Mouse (Mus musculus) mature B cell (primary cell): ENCODE data around the gene Hao2.

Experiments used
- in situ Hi-C: fragments of 300-500 bp; cut with MboI; formaldehyde crosslinking; loops from 2 replicates; pipeline ENCODE4 v1.14.3; 2019

The Hao2 gene

DNA sequence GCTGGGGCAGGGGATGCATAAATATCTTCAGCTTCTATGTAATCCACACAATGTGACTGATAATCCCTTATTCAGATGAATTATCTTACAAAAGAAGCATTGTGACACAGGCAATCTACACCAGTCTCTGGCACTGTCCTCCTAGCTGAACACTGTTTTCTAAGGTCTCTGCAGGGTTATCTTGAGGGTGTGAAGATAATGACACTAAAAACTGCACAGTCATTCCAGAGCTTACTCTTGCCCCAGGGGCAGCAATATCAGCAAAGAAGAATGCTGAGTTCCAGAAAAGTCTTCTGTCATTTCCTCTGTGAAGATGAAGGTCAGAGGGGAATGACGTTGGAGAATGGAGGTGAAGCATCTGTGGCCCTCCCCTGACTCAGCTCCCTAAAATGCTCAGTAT is 36.1 kb downstream of the Hao2 start:
- in situ Hi-C loops = no loop called here

DNA sequence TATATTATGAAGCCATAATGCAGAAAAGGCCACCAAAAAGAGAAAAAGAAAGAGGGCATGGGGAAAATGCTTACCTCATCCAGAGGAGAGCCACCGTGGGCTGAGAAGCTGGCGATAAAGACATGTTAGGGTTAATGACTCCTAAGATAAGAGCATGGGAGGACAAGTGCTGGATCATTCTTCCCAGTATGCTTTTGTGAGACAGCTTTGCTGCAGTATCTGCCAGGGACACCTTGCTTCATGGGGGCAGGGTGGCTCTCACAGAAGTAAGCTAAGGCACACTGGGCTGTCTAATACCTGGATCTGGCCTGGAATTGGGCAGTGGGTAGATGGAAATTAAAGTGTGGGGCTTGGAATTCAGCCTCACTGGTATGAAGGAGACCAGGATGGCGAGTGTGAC is 37.9 kb downstream of the Hao2 start:
- in situ Hi-C loops = no loop called here

DNA sequence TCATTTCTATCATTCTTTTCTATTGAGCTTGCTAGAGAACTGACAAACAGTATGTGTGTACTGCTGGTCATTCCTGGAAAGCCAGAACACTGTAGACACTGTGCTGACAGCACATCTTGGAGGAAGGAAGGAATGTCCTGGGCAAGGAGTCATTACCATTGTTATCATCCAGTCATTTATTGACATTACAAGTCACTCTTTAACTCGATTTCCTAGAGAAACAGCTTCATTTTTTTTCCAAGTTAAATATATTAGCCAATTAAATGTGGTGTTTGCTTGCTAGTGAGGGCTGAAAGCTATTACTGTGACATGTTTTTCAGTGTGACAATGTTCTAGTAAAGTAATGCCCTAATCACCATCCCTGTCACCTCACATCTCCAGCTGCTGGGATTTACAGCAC is 39.4 kb downstream of the Hao2 start:
- in situ Hi-C loops = no loop called here

DNA sequence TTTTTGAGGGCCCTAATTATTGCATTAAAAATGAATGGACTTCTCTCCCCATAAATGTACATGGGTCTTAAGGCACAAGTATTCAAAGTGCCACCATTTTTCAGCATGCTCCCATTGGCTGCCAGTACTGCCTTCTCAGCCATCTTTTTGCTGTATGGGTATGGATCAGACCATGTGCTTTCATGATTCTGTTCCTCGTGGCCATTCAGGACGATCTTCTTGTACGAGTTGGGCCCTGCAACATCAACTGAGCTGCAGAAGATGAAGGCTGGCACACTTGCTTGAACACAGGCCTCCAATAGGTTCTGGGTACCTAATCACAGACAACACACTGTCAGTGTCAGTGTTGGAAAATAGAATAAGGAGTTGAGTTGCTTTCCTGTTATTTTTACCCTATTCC is 40.0 kb downstream of the Hao2 start:
- in situ Hi-C loops = no loop called here

DNA sequence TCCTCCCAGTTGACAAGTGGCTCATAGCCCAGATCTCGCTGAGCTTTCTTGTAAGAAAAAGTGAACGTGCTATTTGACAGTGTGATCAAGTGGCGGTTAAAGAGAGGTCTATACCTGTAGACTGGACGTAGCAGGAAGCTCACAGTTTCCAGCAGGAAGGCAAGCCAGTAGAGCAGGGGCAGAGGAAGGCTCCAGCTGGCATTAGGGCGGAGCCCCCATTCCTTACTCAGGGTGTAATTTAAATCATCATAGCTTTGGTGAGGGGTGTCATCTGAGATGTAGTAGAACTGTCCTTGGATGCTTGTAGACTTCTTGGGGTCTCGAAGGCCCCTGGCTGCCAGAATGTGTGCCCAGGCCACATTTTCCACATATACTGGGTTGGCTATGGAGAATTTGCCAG is 40.4 kb downstream of the Hao2 start:
- in situ Hi-C loops = no loop called here

DNA sequence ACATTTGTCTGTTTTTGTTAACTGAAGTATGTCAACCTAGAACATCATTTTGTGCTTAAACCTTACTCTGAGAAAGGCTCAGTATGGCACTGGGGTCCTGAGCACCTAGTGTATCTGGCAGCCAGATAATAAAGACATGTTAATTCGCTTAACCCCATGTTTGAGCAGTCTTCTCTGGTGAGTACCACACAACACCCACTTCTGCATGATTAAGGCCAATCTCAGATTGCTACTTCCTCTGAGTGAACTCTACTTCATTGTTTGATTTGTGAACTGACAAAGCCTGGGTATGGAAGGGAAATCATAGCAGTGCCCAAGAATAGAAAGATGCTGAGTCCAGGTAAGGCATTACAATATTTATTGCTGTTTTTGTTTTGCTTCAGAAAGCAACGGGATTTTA is 41.2 kb downstream of the Hao2 start:
- in situ Hi-C loops = no loop called here

DNA sequence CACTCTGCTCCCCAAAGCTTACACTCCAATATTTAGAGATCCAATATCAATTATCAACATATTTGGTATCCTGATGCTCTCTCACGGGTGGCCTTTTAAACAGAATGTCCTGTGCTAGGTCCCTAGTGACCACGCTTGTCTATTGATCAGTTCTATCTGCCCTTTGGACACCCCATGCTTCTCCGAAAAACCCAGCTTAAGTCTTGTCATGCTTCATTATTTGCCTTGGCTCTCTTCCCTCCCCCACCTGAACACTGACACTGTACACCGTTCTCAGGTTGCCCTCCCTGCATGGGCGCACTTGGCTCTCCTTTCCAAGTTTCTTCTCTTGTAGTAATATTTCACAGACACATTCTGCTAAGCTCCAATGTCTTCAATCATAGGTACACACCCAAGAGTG is 42.8 kb downstream of the Hao2 start:
- in situ Hi-C loops = no loop called here

DNA sequence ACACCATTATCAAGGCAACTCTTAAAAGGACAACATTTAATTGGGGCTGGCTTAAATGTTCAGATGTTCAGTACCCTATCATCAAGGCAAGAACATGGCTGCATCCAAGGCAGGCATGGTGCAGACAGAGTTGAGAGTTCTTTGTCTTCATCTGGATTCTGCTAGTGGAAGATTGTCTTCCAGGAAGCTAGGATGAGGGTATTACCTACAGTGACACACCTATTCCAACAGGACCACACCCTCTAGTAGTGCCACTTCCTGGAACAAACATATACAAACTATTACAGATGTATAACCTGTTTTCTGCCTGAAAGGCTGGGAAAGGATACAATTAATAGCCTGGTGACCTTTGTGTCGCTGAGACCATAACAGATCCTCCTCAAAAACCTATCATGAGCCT is 44.1 kb downstream of the Hao2 start:
- in situ Hi-C loops = no loop called here
